In genomic region chr1:43555222-43555974, GRCm38 (mm10) we compare ENCODE assay signal across 11 mouse cellular contexts.
DNase-seq lines count a peak whose midpoint lies in the region; ATAC-seq and TF ChIP-seq lines count a peak whose summit lies in the region.
"Had no signal": no experiment of that assay in that cellular context is flagged by ENCODE, and none has a peak within 500 bp of the region (broad histone marks: within the 10 kb centered on the region; RNA-seq: fewer than 3 reads in every experiment).

No protein-coding gene starts in this region.

- TF ChIP-seq CTCF in midbrain, postnatal 0 days (IDR thresholded peaks at IDR 0.05): no peak

- no peak overlapping the region for H3K9ac ChIP-seq in heart, embryonic 16.5 days (ENCODE audit: low read length)
- no peak overlapping the region for H3K9ac ChIP-seq in midbrain, embryonic 11.5 days (ENCODE audit: low read length)
- no peak overlapping the region for H3K9ac ChIP-seq in midbrain, postnatal 0 days (replicated peaks; ENCODE audit: low read length, poor library complexity, severe bottlenecking)
- H3K9ac ChIP-seq in limb, embryonic 12.5 days (replicated peaks): no peak overlapping the region
- no peak overlapping the region for H3K9ac ChIP-seq in neural tube, embryonic 13.5 days

- intact Hi-C loops in heart, postnatal 14 days (cut with DNase I): no loop called here

- H3K9me3 ChIP-seq in heart, embryonic 16.5 days (replicated peaks; ENCODE audit: control insufficient read depth, low read length): no peaks in the 10 kb centered on the region
- no peaks in the 10 kb centered on the region for H3K9me3 ChIP-seq in midbrain, embryonic 11.5 days (ENCODE audit: control insufficient read depth, low read length)
- no peaks in the 10 kb centered on the region for H3K9me3 ChIP-seq in midbrain, postnatal 0 days (ENCODE audit: low read length)
- no peaks in the 10 kb centered on the region for H3K9me3 ChIP-seq in limb, embryonic 12.5 days
- no peaks in the 10 kb centered on the region for H3K9me3 ChIP-seq in neural tube, embryonic 13.5 days
- H3K9me3 ChIP-seq: G1E had no signal

- no peak for DNase-seq in heart, postnatal 14 days
- DNase-seq in midbrain, embryonic 11.5 days (ENCODE audit: low spot score, missing footprints): no peak
- no peak for DNase-seq in midbrain, postnatal 0 days (ENCODE audit: low spot score)
- DNase-seq in ovary, postnatal 14 days (ENCODE audit: low spot score): no peak
- DNase-seq: adrenal gland, adult 2 months; cerebellum, adult 11-12 months; lung, adult 2 months had no signal

- peaks cover 2% of the 10 kb centered on the region; the same call in 1 of the 2 replicates for H3K36me3 ChIP-seq in heart, embryonic 16.5 days (ENCODE audit: control insufficient read depth, insufficient read depth)
- H3K36me3 ChIP-seq in midbrain, embryonic 11.5 days (ENCODE audit: control insufficient read depth, insufficient read depth, low read length): no peaks in the 10 kb centered on the region
- H3K36me3 ChIP-seq in midbrain, postnatal 0 days (ENCODE audit: insufficient read depth, low read length): peaks cover 2% of the 10 kb centered on the region; the same call in 1 of the 2 replicates
- peaks cover 29% of the 10 kb centered on the region for H3K36me3 ChIP-seq in limb, embryonic 12.5 days
- peaks cover 19% of the 10 kb centered on the region for H3K36me3 ChIP-seq in neural tube, embryonic 13.5 days

- no peak overlapping the region for H3K4me2 ChIP-seq in heart, embryonic 16.5 days (ENCODE audit: low read depth, low read length)
- H3K4me2 ChIP-seq in midbrain, embryonic 11.5 days: no peak overlapping the region
- no peak overlapping the region for H3K4me2 ChIP-seq in midbrain, postnatal 0 days (ENCODE audit: low read depth, low read length, poor library complexity, severe bottlenecking)
- no peak overlapping the region for H3K4me2 ChIP-seq in limb, embryonic 12.5 days
- no peak overlapping the region for H3K4me2 ChIP-seq in neural tube, embryonic 13.5 days

- 48% methylated on average over 12 of the region's 12 CpGs for WGBS in heart, embryonic 16.5 days
- 64% methylated on average over 12 of the region's 12 CpGs for WGBS in midbrain, embryonic 11.5 days
- WGBS in midbrain, postnatal 0 days: 64% methylated on average over 12 of the region's 12 CpGs
- WGBS in limb, embryonic 12.5 days: 41% methylated on average over 12 of the region's 12 CpGs
- 52% methylated on average over 12 of the region's 12 CpGs for WGBS in neural tube, embryonic 13.5 days

- ATAC-seq in heart, embryonic 16.5 days (replicated peaks; ENCODE audit: extremely low read depth, insufficient read depth, low FRiP score): no peak
- 0 out of 2 replicates have a peak, but pooled peaks have one; percentile 27 for ATAC-seq in midbrain, embryonic 11.5 days (ENCODE audit: low FRiP score)
- no peak for ATAC-seq in midbrain, postnatal 0 days (ENCODE audit: low FRiP score)
- peak; percentile 67; the same call in 1 of the 2 replicates for ATAC-seq in limb, embryonic 12.5 days (ENCODE audit: insufficient number of reproducible peaks, insufficient read depth, low FRiP score, low TSS enrichment, low read depth)
- 0 out of 2 replicates have a peak, but pooled peaks have one; percentile 29 for ATAC-seq in neural tube, embryonic 13.5 days (ENCODE audit: low read depth)

- no peaks in the 10 kb centered on the region for H3K27me3 ChIP-seq in heart, embryonic 16.5 days (ENCODE audit: control insufficient read depth, insufficient read depth, low read length)
- H3K27me3 ChIP-seq in midbrain, embryonic 11.5 days (ENCODE audit: control insufficient read depth, insufficient read depth, low read length): no peaks in the 10 kb centered on the region
- no peaks in the 10 kb centered on the region for H3K27me3 ChIP-seq in midbrain, postnatal 0 days (ENCODE audit: insufficient read depth, low read length)
- no peaks in the 10 kb centered on the region for H3K27me3 ChIP-seq in limb, embryonic 12.5 days
- no peaks in the 10 kb centered on the region for H3K27me3 ChIP-seq in neural tube, embryonic 13.5 days

- H3K27ac ChIP-seq in heart, embryonic 16.5 days (ENCODE audit: low read length): peak overlapping the region; percentile 19; the same call in 1 of the 2 replicates
- H3K27ac ChIP-seq in midbrain, embryonic 11.5 days (ENCODE audit: low read depth, low read length): no peak overlapping the region; the same call in 1 of the 2 replicates
- H3K27ac ChIP-seq in midbrain, postnatal 0 days (ENCODE audit: low read depth, low read length): no peak overlapping the region
- peak overlapping the region; percentile 75 for H3K27ac ChIP-seq in limb, embryonic 12.5 days
- peak overlapping the region; percentile 34 for H3K27ac ChIP-seq in neural tube, embryonic 13.5 days (replicated peaks)

- H3K4me1 ChIP-seq in heart, embryonic 16.5 days (ENCODE audit: control insufficient read depth, insufficient read depth, low read length): peaks cover 16% of the 10 kb centered on the region
- H3K4me1 ChIP-seq in midbrain, embryonic 11.5 days (ENCODE audit: control insufficient read depth, insufficient read depth, low read length): peaks cover 5% of the 10 kb centered on the region; the same call in 1 of the 2 replicates
- H3K4me1 ChIP-seq in midbrain, postnatal 0 days (ENCODE audit: insufficient read depth, low read length): no peaks in the 10 kb centered on the region
- H3K4me1 ChIP-seq in limb, embryonic 12.5 days (replicated peaks): peaks cover 38% of the 10 kb centered on the region
- peaks cover 14% of the 10 kb centered on the region for H3K4me1 ChIP-seq in neural tube, embryonic 13.5 days (replicated peaks)

- no peak overlapping the region for H3K4me3 ChIP-seq in heart, embryonic 16.5 days (ENCODE audit: low read length)
- H3K4me3 ChIP-seq in midbrain, embryonic 11.5 days (ENCODE audit: low read depth, low read length): no peak overlapping the region
- H3K4me3 ChIP-seq in midbrain, postnatal 0 days (ENCODE audit: low read depth, low read length): no peak overlapping the region
- no peak overlapping the region for H3K4me3 ChIP-seq in limb, embryonic 12.5 days (replicated peaks)
- H3K4me3 ChIP-seq in neural tube, embryonic 13.5 days: no peak overlapping the region

Comparison
In these comparisons a context has a peak if more than half of its experiments do, and no peak if none do; other contexts are left out.
1. ATAC-seq: peak in midbrain, embryonic 11.5 days (single experiment), limb, embryonic 12.5 days (single experiment) and neural tube, embryonic 13.5 days (single experiment); none in heart, embryonic 16.5 days (single experiment) and midbrain, postnatal 0 days (single experiment).
2. H3K27ac ChIP-seq: peak in heart, embryonic 16.5 days (single experiment), limb, embryonic 12.5 days (single experiment) and neural tube, embryonic 13.5 days (single experiment); none in midbrain, embryonic 11.5 days (single experiment) and midbrain, postnatal 0 days (single experiment).